In the genomic region with DNA sequence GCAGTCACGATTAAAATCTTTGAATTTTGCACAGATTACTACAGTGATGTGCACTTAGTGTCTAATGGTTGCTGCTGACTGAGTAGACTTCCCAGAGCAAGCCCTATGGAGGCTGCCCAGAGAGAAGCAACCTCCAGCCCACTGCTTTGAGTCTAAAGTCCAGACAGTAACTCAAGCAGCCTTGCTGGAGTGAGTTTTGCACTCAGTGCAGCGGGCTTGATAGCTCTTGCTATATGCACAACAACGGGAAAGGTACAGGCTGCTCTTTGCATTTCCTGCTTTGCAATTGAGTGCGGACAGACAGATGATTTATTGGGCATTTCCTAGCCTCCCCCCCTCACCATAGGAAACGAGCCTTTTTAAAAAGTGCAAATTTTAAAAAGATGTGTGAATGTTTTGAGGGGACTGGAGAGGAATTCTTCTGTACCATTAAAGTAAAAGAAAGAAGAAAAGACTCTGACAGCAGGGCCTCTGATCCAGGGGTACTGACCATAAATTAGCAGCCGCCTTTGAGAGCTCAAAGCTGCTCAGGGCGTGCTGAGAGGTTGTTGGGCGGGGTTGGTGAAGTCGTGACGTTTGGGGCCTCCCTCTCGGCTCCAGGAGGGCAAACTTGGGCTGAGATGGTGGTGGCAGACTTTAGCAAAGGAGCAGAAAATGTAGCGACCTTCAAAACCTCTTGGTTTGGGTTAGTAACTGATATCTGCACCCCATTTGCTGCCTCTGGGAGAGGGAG, we compare ENCODE assay signal across 8 mouse cellular contexts.
DNase-seq lines count a peak whose midpoint lies in the region; TF ChIP-seq lines count a peak whose summit lies in the region.

No protein-coding gene starts in this region.

- peak overlapping the region; percentile 44 for H3K27ac ChIP-seq in heart, adult 2 months

- no peak for TF ChIP-seq CTCF in heart, adult 2 months (IDR thresholded peaks at IDR 0.05)

- no peaks in the 10 kb centered on the region for H3K79me2 ChIP-seq in heart, adult 2 months (replicated peaks; ENCODE audit: control insufficient read depth, insufficient read depth, low read length)

- H3K27me3 ChIP-seq in heart, adult 2 months (ENCODE audit: control insufficient read depth, insufficient read depth, low read length), result no peaks in the 10 kb centered on the region

- 56% methylated on average over 12 of the region's 12 CpGs for WGBS in heart, adult 2 months

- H3K4me3 ChIP-seq in heart, adult 2 months, result no peak overlapping the region

- TF ChIP-seq EP300 in heart, adult 2 months (IDR thresholded peaks at IDR 0.05; ENCODE audit: insufficient read depth, low read depth, low read length), result no peak

- no peak for DNase-seq in heart, adult 2 months
- no peak for DNase-seq in heart, postnatal 36 days
- DNase-seq in urinary bladder, postnatal 14 days (ENCODE audit: low spot score), result peak; percentile 63
- DNase-seq in urinary bladder, postnatal 4 days (ENCODE audit: low spot score in 2 of 2), result no peak
- peak; percentile 65 to 77 for DNase-seq in kidney, postnatal 4 days
- no peak for DNase-seq in layer of hippocampus, adult 9-10 months (ENCODE audit: low spot score)
- DNase-seq in cerebellum, postnatal 36 days, result no peak
- DNase-seq in left cerebral cortex, adult 8-10 months (ENCODE audit: low spot score in 2 of 2), result no peak

- H3K4me1 ChIP-seq in heart, adult 2 months (ENCODE audit: control insufficient read depth, insufficient read depth, low read length), result peaks cover 34% of the 10 kb centered on the region

- H3K36me3 ChIP-seq in heart, adult 2 months (ENCODE audit: control insufficient read depth, insufficient read depth, low read length), result peaks cover 7% of the 10 kb centered on the region; the same call in 1 of the 2 replicates

- intact Hi-C loops in heart, adult 2 months (cut with DNase I), result no loop called here
- intact Hi-C loops in heart, postnatal 36 days (cut with DNase I), result no loop called here

- H3K9ac ChIP-seq in heart, adult 2 months (ENCODE audit: low read depth, low read length), result no peak overlapping the region

- no peak for TF ChIP-seq POLR2A in heart, adult 2 months (IDR thresholded peaks at IDR 0.05; ENCODE audit: insufficient read depth, low read depth, low read length)

Comparison
In these comparisons a context has a peak if more than half of its experiments do, and no peak if none do; other contexts are left out.
1. DNase-seq: peak in urinary bladder, postnatal 14 days (single experiment) and kidney, postnatal 4 days (2 of 2); none in heart, adult 2 months (0 of 2), heart, postnatal 36 days (0 of 2), urinary bladder, postnatal 4 days (0 of 2), layer of hippocampus, adult 9-10 months (single experiment), cerebellum, postnatal 36 days (0 of 2) and left cerebral cortex, adult 8-10 months (0 of 2).